Mouse (Mus musculus) bone marrow, adult 2 months (tissue): ENCODE measurements at regions not wholly inside any gene's neighbourhood (a gene's known extent, or its start where the extent isn't known, plus 50 kb on each side); places are given as distances from the start of the nearest gene placed in this dataset.

Experiments used
- CTCF ChIP-seq: fragments of 200-500 bp; IDR thresholded peaks from 2 replicates; pipeline ENCODE4 v1.5.1; 2011; ENCODE audit warnings: low read length, control low read depth; ENCODE audit not compliant: control insufficient read depth, insufficient read depth
- POLR2A ChIP-seq: fragments of 200-500 bp; IDR thresholded peaks from 2 replicates; pipeline ENCODE4 v1.6.1; 2011; ENCODE audit warnings: low read depth, mild to moderate bottlenecking, control low read depth, low read length, borderline replicate concordance; ENCODE audit not compliant: control insufficient read depth

GRCm38 (mm10) chr17:82946083-82946482 lies 269.0 kb upstream of the Pkdcc start:
- TF ChIP-seq CTCF, result no peak
- no peak for TF ChIP-seq POLR2A
